Mouse (Mus musculus): ENCODE measurements around the gene Utp3.

Gene Utp3

DNA sequence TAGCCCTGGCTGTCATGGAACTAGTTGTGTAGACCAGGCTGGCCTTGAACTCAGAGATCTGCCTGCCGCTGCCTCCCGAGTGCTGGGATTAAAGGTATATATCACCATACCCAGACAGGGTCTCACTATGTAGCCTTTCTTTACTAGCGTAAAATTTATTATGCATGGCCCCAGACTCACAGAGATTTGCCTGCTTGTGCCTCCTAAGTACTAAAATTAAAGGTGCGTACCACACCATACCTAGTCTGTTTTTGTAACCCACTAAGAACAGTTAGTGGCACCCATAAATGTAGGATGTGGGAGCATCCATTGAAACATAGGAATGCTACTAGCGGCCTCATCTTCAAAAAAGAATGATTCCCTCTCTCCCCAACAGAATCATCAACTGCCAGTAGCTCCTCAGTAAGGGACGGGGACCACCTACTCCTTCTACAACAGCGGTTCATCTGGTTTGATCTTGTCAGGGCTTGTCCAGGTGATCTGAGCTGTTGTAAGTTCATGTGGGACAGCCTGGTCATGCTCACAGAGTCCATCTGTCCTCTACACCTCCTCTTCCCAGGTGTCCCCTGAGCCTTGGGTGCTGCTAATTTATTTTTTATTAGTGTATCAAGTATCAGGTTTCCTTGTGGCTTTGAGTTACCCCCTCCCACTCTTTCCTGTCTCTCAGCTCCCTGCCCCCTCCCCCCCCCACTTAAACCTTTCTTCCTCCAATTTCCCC, 50.5 kb downstream of the Utp3 start:
- in situ Hi-C loops (cut with MboI, MseI), result no loop called here
